Mouse (Mus musculus) frontal cortex, postnatal 10 days (tissue): ENCODE measurements at regions not wholly inside any gene's neighbourhood (a gene's known extent, or its start where the extent isn't known, plus 50 kb on each side); places are given as distances from the start of the nearest gene placed in this dataset.

Experiments used
- DNase-seq, 2 experiments: peaks; one replicate each; pipeline ENCODE4 v3.0.0; 2022; ENCODE audit warnings: low spot score in 2 of 2, mixed read lengths in 1 of 2

GRCm38 (mm10) chr17:64916657-64917056 lies 80.8 kb upstream of the 4930583I09Rik start:
- DNase-seq, result no peak

DNA sequence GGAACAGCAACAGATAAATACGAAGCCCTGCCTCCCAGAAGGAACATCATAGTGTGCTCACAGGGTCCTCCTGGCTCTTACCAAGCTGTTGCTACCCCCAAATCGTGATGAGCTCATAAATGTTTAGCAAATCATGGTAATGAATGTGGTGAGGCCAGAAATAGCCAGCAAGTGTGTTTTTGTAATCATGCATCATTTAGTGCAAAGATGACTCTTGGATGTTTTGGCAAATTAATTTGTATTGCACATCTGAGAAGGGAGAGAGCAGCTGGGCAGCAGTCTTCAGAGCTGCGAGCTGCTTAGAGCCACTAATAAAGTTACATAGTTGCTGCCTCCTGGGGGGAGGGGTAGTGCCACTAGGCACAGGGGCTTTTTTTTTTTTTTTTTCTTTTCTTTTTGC lies 79.8 kb upstream of the 4930583I09Rik start:
- no peak for DNase-seq

DNA sequence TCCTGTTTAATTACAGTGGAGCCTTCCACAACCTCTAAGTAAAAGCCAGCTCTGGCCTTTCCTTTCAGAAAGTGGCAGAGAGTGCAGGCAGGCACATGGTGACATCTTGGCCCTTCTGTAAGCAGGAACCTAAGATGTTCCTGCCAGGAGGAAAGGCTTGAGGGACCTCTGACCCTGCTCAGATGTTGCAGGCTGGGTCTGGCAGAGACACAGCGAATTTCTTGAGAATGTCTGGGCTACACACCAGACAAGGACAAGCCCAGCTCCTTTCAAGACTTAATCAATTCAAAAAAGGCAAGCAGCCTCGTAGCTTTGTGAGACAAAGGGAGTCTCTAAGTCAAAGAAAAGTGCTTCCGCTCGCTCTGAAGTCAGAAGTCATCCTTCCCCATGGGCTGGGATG lies 79.2 kb upstream of the 4930583I09Rik start:
- DNase-seq, result no peak

GRCm38 (mm10) chr17:64914302-64914701 lies 78.4 kb upstream of the 4930583I09Rik start:
- no peak for DNase-seq

DNA sequence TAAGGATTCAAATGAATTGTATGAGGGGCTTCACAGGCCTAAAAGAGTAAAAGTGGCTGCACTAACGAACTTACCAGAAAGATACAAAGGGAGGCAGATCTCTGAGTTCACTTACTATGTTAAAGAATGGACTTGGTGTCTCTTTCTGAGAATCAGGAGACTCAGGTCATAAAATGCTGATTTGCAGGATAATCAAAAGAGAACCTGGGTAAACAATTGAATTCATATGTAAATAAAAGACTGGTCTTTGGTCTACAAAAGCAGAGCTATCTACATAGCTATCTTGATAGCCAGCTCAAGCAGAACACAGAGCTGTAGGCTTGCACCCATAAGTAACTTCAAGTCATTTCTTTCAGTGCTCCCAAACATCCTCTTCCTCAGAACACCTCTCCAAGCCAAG lies 72.8 kb upstream of the 4930583I09Rik start:
- DNase-seq, result no peak

DNA sequence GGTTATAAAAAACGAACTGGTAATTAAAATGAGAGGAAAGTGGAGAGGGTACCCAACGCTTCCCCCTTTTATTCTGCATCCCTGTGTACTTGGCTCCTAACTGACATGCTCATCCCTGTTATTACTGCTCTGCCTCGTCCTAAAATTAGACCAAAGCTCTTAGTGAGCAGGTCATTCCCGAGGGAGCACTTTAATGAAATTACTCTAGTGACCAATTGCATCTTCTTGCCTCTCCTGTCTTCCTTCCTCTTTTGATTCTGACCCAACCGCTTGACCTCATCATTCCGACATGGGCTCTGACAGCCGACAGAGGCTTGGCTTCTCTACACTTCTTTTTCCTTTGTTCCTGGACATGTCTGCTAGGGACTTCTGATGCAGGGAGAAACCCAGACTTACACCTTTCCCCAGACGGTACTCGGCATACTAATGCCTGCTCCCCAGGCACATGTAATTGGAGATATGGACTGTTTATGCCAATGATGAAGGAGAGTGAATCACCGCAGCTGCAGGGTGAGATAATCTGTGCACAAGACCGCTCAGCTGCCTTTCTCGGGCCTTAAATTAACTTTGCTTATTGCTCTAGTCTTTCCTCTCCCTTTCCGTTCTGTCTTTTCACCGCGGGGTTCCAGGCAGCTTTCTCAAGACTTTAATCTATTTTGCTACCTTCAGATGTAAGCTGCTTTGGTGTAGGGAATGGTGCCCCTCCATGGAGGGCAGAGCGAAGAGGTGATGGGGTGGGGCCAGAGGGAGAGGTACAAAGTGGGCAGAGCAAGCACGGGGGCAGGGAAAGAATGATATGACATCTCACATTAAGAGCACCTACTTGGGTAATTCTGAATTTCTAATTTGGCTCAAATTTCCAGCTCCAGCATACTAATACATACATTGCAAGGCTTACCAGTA lies 66.1 kb upstream of the 4930583I09Rik start:
- no peak for DNase-seq

DNA sequence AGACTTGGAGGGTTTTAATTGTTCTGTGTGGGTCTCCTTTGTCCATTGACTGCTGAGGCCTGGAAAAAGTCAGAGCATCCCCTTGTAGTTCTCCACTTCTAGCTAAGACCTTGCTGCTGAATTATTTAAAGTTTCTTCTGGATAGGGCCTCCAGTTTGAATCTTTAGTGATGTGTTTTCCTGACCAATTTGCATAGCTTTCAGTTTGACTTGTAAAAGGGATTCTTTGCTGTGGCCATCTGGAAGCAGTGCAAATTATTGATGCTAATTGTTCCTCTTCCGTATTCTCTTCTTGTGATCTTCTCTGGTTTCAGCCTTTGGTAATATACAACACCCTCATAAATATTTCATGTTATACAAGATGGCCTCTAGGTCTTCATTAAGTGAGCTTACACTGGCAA lies 61.6 kb upstream of the 4930583I09Rik start:
- no peak for DNase-seq

DNA sequence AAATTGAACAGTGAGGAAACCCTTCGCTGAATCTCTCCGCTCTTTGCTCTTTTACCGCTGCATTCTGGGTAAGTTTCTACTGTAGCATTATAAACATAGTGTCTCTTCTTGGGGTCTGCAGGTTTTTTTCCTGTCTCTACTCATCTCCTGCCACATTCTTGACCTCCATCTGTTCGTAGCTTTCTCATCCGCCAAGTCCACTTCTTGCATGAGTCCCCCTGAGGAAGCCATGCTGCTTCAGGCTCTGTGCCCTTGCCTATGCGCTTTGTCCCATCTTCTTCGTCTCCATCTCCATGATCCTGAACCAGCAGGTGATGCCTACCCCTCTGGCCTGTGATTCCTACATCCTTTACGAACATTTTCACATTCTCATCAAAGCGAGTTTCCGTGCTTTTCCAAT lies 60.0 kb upstream of the 4930583I09Rik start:
- no peak for DNase-seq

- no peak for DNase-seq
These were observed 59.6 kb upstream of the 4930583I09Rik start for GRCm38 (mm10) chr17:64895466-64895865.

DNA sequence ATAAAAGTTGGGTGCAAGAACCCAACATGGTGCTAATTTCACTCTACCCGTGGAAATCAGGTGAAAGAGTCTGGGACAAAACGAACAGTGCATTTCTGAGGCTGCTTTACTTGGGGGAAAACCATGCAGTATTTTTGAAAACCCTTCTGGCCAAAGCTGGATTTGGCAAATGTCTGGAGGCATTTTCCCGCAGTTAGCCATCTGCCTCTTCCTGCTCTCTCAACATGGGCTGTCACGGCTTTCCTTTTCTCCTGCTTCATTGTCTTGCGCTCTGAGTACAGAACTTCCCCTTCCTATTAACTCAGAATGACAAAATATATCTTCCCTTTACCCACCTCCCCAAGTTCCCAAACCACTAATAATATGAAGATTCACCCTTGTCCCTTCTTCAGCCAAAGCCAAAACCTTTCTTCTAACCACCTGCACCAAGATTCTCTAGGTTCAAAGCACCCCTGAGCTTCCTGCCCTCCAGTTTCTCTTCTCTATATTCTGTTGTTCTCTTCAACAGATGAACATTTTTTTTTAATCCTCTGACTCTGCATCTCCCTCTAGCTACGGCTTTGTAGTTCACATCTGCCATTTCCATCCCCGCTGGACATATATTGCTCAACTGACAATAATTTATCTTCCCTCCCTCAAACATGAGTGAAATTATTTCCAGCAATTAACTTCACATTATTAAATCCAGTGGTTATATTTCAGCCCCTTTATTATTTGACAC lies 57.5 kb upstream of the 4930583I09Rik start:
- no peak for DNase-seq
